Comparison of ENCODE assay signal across 8 mouse cellular contexts in the genomic region with DNA sequence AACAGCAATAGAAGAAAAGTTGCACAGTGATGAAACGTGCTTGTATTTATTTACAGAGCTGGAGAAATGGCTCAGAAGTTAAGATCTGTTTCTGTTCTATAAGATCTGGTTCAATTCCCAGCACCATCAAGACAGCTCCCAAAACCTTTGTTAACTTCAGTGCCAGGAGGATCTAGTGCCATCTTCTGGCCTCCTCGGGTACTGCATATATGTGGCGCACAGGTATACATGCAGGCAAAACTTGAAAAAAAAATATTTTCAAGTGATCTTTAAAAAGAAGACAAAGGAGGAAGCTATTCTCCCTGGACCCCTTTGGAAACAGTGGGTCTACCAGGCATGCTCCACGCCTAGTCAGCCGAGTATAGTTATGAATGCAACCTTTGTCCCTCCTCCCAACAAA. TPM values are rescaled to one million over a fixed set of nuclear protein-coding genes. Genes with fewer than 3 reads are reported as not detected.
DNase-seq lines count a peak whose midpoint lies in the region; ATAC-seq and TF ChIP-seq lines count a peak whose summit lies in the region.

No protein-coding gene starts in this region.

- no peak for ATAC-seq in liver, embryonic 14.5 days (ENCODE audit: insufficient read depth)
- ATAC-seq in stomach, postnatal 0 days (ENCODE audit: low FRiP score, low TSS enrichment) = no peak
- ATAC-seq in forebrain, embryonic 14.5 days = no peak

- H3K9ac ChIP-seq in liver, embryonic 14.5 days (replicated peaks) = no peak overlapping the region
- H3K9ac ChIP-seq in stomach, postnatal 0 days (ENCODE audit: low read length) = no peak overlapping the region
- H3K9ac ChIP-seq in forebrain, embryonic 14.5 days (ENCODE audit: low read length) = no peak overlapping the region

- peak; percentile 70 for TF ChIP-seq CTCF in liver, embryonic 14.5 days (IDR thresholded peaks at IDR 0.05; ENCODE audit: low read depth)
- peak; percentile 79 for TF ChIP-seq CTCF in stomach, postnatal 0 days (IDR thresholded peaks at IDR 0.05; ENCODE audit: low read depth)

- H3K9me3 ChIP-seq in liver, embryonic 14.5 days (ENCODE audit: control insufficient read depth, low read length) = no peaks in the 10 kb centered on the region
- no peaks in the 10 kb centered on the region for H3K9me3 ChIP-seq in stomach, postnatal 0 days (ENCODE audit: control insufficient read depth, low read length)
- 0 out of 2 replicates have a peak, but pooled peaks cover 10% of the 10 kb centered on the region for H3K9me3 ChIP-seq in forebrain, embryonic 14.5 days (replicated peaks; ENCODE audit: control insufficient read depth, low read length)

- H3K27ac ChIP-seq in liver, embryonic 14.5 days = no peak overlapping the region
- H3K27ac ChIP-seq in stomach, postnatal 0 days (replicated peaks) = no peak overlapping the region
- no peak overlapping the region for H3K27ac ChIP-seq in forebrain, embryonic 14.5 days (ENCODE audit: low read depth, low read length)

- 50% methylated on average over 5 of the region's 5 CpGs for WGBS in liver, embryonic 14.5 days (ENCODE audit: insufficient replicate concordance)
- 65% methylated on average over 5 of the region's 5 CpGs for WGBS in stomach, postnatal 0 days
- WGBS in forebrain, embryonic 14.5 days = 70% methylated on average over 5 of the region's 5 CpGs

- H3K4me3 ChIP-seq in liver, embryonic 14.5 days (ENCODE audit: insufficient read depth in 1 of 2, low read depth in 2 of 2, low read length in 2 of 2) = no peak overlapping the region
- H3K4me3 ChIP-seq in stomach, postnatal 0 days (ENCODE audit: low read depth, low read length) = no peak overlapping the region
- H3K4me3 ChIP-seq in forebrain, embryonic 14.5 days (ENCODE audit: low read depth, low read length) = no peak overlapping the region

- no peak overlapping the region for H3K4me2 ChIP-seq in liver, embryonic 14.5 days (ENCODE audit: low read depth)
- H3K4me2 ChIP-seq in stomach, postnatal 0 days (replicated peaks; ENCODE audit: low read depth) = no peak overlapping the region
- no peak overlapping the region for H3K4me2 ChIP-seq in forebrain, embryonic 14.5 days (ENCODE audit: low read length)

- DNase-seq in gastrocnemius, adult 18-20 months (ENCODE audit: low spot score) = peak; percentile 35
- DNase-seq in gastrocnemius, adult 8-10 months (ENCODE audit: low spot score in 2 of 2) = no peak
- DNase-seq in right cerebral cortex, postnatal 14 days = peak; percentile 20
- no peak for DNase-seq in right cerebral cortex, adult 18-20 months
- DNase-seq in cerebellum, adult 9-11 months = peak; percentile 51
- peak in 2 of 3 experiments; percentile 15 to 29 for DNase-seq in liver, embryonic 14.5 days (ENCODE audit: low read depth in 3 of 3, low spot score in 3 of 3)
- peak; percentile 70 for DNase-seq in stomach, postnatal 0 days (ENCODE audit: low spot score)
- DNase-seq in forebrain, embryonic 14.5 days (ENCODE audit: low spot score) = no peak

- H3K27me3 ChIP-seq in liver, embryonic 14.5 days (ENCODE audit: control insufficient read depth, insufficient read depth, low read length) = peaks cover 26% of the 10 kb centered on the region
- H3K27me3 ChIP-seq in stomach, postnatal 0 days (ENCODE audit: control insufficient read depth, insufficient read depth, low read length) = no peaks in the 10 kb centered on the region
- H3K27me3 ChIP-seq in forebrain, embryonic 14.5 days (replicated peaks; ENCODE audit: control insufficient read depth, insufficient read depth, low read length) = peaks cover 23% of the 10 kb centered on the region

- TF ChIP-seq EP300 in liver, embryonic 14.5 days (IDR thresholded peaks at IDR 0.05; ENCODE audit: low read depth) = no peak
- no peak for TF ChIP-seq EP300 in stomach, postnatal 0 days (optimal IDR thresholded peaks at IDR 0.05)

- H3K36me3 ChIP-seq in liver, embryonic 14.5 days (replicated peaks; ENCODE audit: control insufficient read depth, insufficient read depth, low read depth) = no peaks in the 10 kb centered on the region
- no peaks in the 10 kb centered on the region for H3K36me3 ChIP-seq in stomach, postnatal 0 days (ENCODE audit: control insufficient read depth, insufficient read depth, low read length)
- no peaks in the 10 kb centered on the region for H3K36me3 ChIP-seq in forebrain, embryonic 14.5 days (ENCODE audit: control insufficient read depth, insufficient read depth, low read length)

- H3K4me1 ChIP-seq in liver, embryonic 14.5 days (replicated peaks; ENCODE audit: control insufficient read depth in 2 of 2, insufficient read depth in 2 of 2, low read length in 1 of 2) = peaks cover 0 to 2% of the 10 kb centered on the region in 2 experiments; a peak in 1 of 4 replicates
- H3K4me1 ChIP-seq in stomach, postnatal 0 days (replicated peaks; ENCODE audit: control insufficient read depth, insufficient read depth) = 0 out of 2 replicates have a peak, but pooled peaks cover 2% of the 10 kb centered on the region
- H3K4me1 ChIP-seq in forebrain, embryonic 14.5 days (ENCODE audit: control insufficient read depth, insufficient read depth, low read length) = peaks cover 5% of the 10 kb centered on the region

RNA-seq across cellular contexts. Expression of a gene that starts 0.9 kb away (rescaled TPM):
- 1 to 10 TPM; 3.9 to 4.1 TPM for total RNA-seq in gastrocnemius, adult 18-20 months (2021)
- 1 to 10 TPM; 2.8 to 5.4 (median 3.9) TPM for total RNA-seq in gastrocnemius, adult 8-10 months (2022)
- polyA plus RNA-seq in liver, embryonic 14.5 days (2012; rRNA removed) = 1.4 and 1.8 TPM in 2 replicates
- polyA plus RNA-seq in liver, embryonic 14.5 days (2014; fragmentation: Nextera tagmentation; extraction: Ambion mirVana) = 1.0 and 1.2 TPM in 2 replicates
- 5.2 and 6.3 TPM in 2 replicates for polyA plus RNA-seq in stomach, postnatal 0 days (2015; fragmentation: Nextera tagmentation; extraction: Ambion mirVana)
- 2.3 and 3.5 TPM in 2 replicates for polyA plus RNA-seq in forebrain, embryonic 14.5 days (2014; fragmentation: Nextera tagmentation; extraction: Ambion mirVana)

Comparison
In these comparisons a context has a peak if more than half of its experiments do, and no peak if none do; other contexts are left out.
1. DNase-seq: peak in gastrocnemius, adult 18-20 months (single experiment), right cerebral cortex, postnatal 14 days (single experiment), cerebellum, adult 9-11 months (single experiment), liver, embryonic 14.5 days (2 of 3) and stomach, postnatal 0 days (single experiment); none in gastrocnemius, adult 8-10 months (0 of 2), right cerebral cortex, adult 18-20 months (single experiment) and forebrain, embryonic 14.5 days (single experiment).